Mouse (Mus musculus) heart, adult 2 months (tissue): Measurements from ENCODE around the gene Gm45021. TPM values are rescaled to one million over a fixed set of nuclear protein-coding genes. Genes with fewer than 3 reads are reported as not detected.

Source experiments
- DNase-seq, 2 experiments: peaks; one replicate each; pipeline ENCODE4 v3.0.0; 2021
- H3K27ac ChIP-seq: fragments of 200-600 bp; 2 replicates; pipeline ENCODE4 v1.8.1; 2022
- H3K27me3 ChIP-seq: fragments of 200-500 bp; 2 replicates; pipeline ENCODE4 v1.6.1; 2012; ENCODE audit warnings: mild to moderate bottlenecking, low read length, inconsistent platforms, mixed read lengths; ENCODE audit not compliant: control insufficient read depth, insufficient read depth
- H3K36me3 ChIP-seq: fragments of 200-500 bp; 2 replicates; pipeline ENCODE4 v1.6.1; 2012; ENCODE audit warnings: low read length, inconsistent platforms; ENCODE audit not compliant: control insufficient read depth, insufficient read depth
- H3K4me1 ChIP-seq: fragments of 200-500 bp; 2 replicates; pipeline ENCODE4 v1.6.1; 2011; ENCODE audit warnings: low read length; ENCODE audit not compliant: control insufficient read depth, insufficient read depth
- H3K4me3 ChIP-seq: fragments of 200-600 bp; 2 replicates; pipeline ENCODE4 v1.8.1; 2022
- H3K79me2 ChIP-seq: fragments of 200-500 bp; replicated peaks from 2 replicates; pipeline ENCODE4 v1.6.1; 2012; ENCODE audit warnings: mild to moderate bottlenecking, inconsistent platforms, low read length, moderate library complexity, mixed read lengths; ENCODE audit not compliant: control insufficient read depth, insufficient read depth
- H3K9ac ChIP-seq: fragments of 200-500 bp; 2 replicates; pipeline ENCODE4 v1.6.1; 2012; ENCODE audit warnings: low read depth, mild to moderate bottlenecking, control low read depth, inconsistent platforms, low read length, mixed read lengths
- CTCF ChIP-seq: fragments of 200-600 bp; IDR thresholded peaks from 2 replicates; pipeline ENCODE4 v1.8.1; 2022; ENCODE audit warnings: antibody characterized with exemption, mild to moderate bottlenecking, moderate library complexity
- EP300 ChIP-seq: fragments of 200-500 bp; IDR thresholded peaks from 2 replicates; pipeline ENCODE4 v1.6.1; 2011; ENCODE audit warnings: low read depth, low read length, control low read depth; ENCODE audit not compliant: insufficient read depth
- POLR2A ChIP-seq: fragments of 200-500 bp; IDR thresholded peaks from 2 replicates; pipeline ENCODE4 v1.6.1; 2011; ENCODE audit warnings: mild to moderate bottlenecking, low read depth, low read length, control low read depth; ENCODE audit not compliant: insufficient read depth
- WGBS: fragments of 180-500 bp; shearing (Covaris S2); methylation state at CpG from one replicate; pipeline ENCODE4 v1.1.7; 2018; 5-methylcytosine and 5-hydroxymethylcytosine counted together
- intact Hi-C: fragments of 180-260 bp; cut with DNase I; formaldehyde crosslinking; loops from one replicate; pipeline ENCODE4 v1.15.1; 2025
- polyA plus RNA-seq: library from polyadenylated mRNA; depleted of rRNA; stranded (reverse); fragments of >200 nt; gene quantifications from 2 replicates; pipeline ENCODE4 v1.2.3, GENCODE M21; 2012
- total RNA-seq, 2 experiments: library from RNA; stranded (reverse); gene quantifications; 2 replicates each; pipeline ENCODE4 v1.2.3; 2021

Gene Gm45021
- total and polyA plus RNA-seq, 3 experiments: not detected

DNA sequence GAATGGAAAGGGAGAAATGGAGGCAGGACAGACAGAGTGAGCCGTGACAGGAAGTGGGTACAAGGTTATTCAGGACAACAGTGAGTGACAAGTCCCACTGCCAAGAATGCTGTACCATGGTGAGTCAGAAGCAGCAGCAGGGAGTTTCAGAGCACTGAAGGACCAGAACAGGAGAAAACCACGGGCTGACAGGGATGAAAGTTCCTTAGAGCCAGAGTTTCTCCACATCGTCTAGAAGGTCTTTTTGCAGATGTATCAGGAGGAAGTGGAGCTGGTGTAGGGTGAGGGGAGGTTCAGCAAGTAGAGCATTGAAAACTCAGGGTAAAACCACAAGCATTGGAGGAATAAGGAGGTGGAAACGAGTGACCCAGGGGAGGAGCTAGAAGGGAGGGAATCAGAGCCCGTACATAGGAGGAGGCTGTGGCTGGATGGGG, 10.2 kb upstream of the Gm45021 start:
- Histone ChIP-seq H3K9ac (peak overlapping the region; percentile 57; the same call in 1 of the 2 replicates), H3K4me3 (no peak overlapping the region), H3K27ac (peak overlapping the region; percentile 80), H3K36me3 (no peaks in the 10 kb centered on the region), H3K79me2 (no peaks in the 10 kb centered on the region), H3K27me3 (no peaks in the 10 kb centered on the region), H3K4me1 (peaks cover 3% of the 10 kb centered on the region)
- TF ChIP-seq CTCF (no peak), POLR2A (peak; percentile 63; the same call in 1 of the 2 replicates), EP300 (0 out of 2 replicates have a peak, but pooled peaks have one; percentile 12)
- DNase-seq: peak; percentile 51 to 61
- intact Hi-C loops: no loop called here
- 10% methylated on average over 5 of the region's 5 CpGs for WGBS

DNA sequence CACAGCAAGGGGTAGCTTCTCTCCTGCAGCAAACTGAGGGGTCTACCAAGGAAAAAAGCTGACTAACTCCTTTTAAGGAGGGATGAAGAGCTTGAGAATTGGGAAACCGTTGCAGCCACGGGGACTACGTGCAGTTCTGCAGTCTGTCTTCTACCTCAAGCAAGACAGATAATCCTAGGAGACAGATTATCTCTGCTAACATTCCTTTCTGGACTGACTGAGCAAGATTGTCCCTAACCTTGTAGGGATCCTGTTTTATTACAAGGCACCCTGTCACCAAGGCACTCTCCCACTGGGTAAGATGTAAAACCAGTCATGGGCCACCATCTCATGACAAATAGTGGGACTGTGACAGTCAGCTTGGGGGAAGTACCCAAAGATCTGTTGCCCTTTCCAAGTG, 8.2 kb upstream of the Gm45021 start:
- TF ChIP-seq EP300 (no peak), POLR2A (no peak), CTCF (no peak)
- H3K79me2 ChIP-seq: no peaks in the 10 kb centered on the region
- no peak overlapping the region for H3K27ac ChIP-seq
- intact Hi-C loops: loop anchor here (5.0 kb wide), 1 partner anchor 39 kb away; no protein-coding TSS in a partner anchor
- peaks cover 3% of the 10 kb centered on the region for H3K4me1 ChIP-seq
- no peak overlapping the region for H3K9ac ChIP-seq
- H3K36me3 ChIP-seq: no peaks in the 10 kb centered on the region
- 29% methylated on average over 3 of the region's 3 CpGs for WGBS
- H3K27me3 ChIP-seq: no peaks in the 10 kb centered on the region
- H3K4me3 ChIP-seq: no peak overlapping the region
- no peak for DNase-seq

DNA sequence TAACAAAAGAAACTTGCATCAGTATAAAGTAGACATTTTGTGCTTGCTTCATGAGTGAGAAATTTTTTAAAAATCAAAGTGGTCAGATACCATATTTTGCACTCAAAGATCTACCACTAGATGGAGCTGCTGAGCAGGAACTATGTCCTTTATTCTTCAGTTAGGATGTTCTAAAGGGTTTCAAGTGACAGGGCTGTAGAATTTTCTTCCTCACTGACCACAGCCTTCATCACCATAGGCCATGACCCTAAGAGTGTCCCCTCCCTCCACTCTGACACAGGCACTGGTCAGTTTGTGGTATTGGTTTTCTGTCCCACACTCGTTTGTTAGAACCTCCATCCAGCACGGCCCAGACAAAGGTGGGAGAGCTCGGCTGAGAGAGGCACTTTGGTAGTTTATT, 7.4 kb upstream of the Gm45021 start:
- 79% methylated on average over 3 of the region's 3 CpGs for WGBS

DNA sequence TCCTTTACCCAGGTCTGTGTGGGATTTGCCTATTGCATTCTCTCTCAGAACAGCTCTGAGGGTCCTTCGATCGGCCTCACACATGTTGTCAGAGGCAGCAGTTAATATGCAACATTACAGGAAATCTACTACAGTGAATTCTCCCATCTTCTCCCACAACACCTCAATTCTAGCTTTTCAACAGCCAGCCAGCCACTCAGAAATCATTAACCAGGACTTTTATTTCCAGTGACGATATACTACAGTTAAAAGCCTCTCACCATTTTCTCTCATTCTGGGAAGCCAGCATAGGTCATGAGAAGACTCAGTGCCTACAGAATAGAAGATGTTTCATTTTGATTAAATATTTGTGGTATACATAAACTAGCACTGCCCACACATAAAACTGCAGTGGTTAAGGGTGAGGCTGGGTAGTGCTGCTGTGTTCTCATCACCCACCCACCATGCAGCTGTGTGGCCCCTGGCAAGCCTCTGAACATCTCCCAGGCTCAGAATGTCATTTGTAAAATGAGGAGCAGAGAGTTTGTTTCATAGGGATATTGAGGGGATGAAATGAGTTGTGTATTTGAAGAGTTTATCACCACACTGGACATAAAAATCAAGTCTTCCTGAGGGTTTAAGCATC, 1.9 kb downstream of the Gm45021 start:
- Histone ChIP-seq H3K9ac (no peak overlapping the region), H3K36me3 (no peaks in the 10 kb centered on the region), H3K79me2 (no peaks in the 10 kb centered on the region), H3K27me3 (no peaks in the 10 kb centered on the region), H3K4me3 (no peak overlapping the region), H3K27ac (no peak overlapping the region), H3K4me1 (peaks cover 2% of the 10 kb centered on the region; the same call in 1 of the 2 replicates)
- WGBS: 95% methylated on average over 3 of the region's 3 CpGs
- TF ChIP-seq POLR2A: no peak
- TF ChIP-seq EP300: no peak
- no peak for TF ChIP-seq CTCF
- intact Hi-C loops: no loop called here
- no peak for DNase-seq

More for the DNA sequence above, 7.4 kb upstream of the Gm45021 start:
- intact Hi-C loops: loop anchor here (1.0 to 5.0 kb wide), 2 partner anchors 40 to 60 kb away; no protein-coding TSS in a partner anchor
- no peak for DNase-seq
- TF ChIP-seq EP300: no peak
- TF ChIP-seq POLR2A: no peak
- peak; percentile 97 for TF ChIP-seq CTCF
- H3K4me1 ChIP-seq: peaks cover 3% of the 10 kb centered on the region
- no peak overlapping the region for H3K27ac ChIP-seq
- no peaks in the 10 kb centered on the region for H3K36me3 ChIP-seq
- H3K4me3 ChIP-seq: no peak overlapping the region
- no peaks in the 10 kb centered on the region for H3K27me3 ChIP-seq
- no peaks in the 10 kb centered on the region for H3K79me2 ChIP-seq
- no peak overlapping the region for H3K9ac ChIP-seq

DNA sequence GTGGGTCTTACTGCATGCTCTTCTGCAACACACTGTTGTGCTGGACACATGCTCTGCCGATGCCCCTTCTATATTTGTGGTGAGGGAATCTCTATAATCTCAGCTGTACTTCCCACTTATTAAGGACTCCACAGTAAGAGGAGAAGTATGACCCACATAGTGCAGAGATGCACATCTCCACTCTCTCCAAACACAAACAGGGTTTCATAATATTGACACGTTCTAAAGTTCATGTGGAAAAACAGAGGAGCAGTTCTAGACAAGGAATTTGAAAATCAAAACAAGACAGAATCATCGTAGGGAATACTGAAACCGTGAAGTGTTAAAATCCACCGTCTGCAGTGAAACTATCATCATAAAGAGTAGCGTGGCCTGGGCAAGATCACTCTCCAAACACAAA, 2.5 kb downstream of the Gm45021 start:
- H3K9ac ChIP-seq: no peak overlapping the region
- DNase-seq: no peak
- H3K27ac ChIP-seq: no peak overlapping the region
- intact Hi-C loops: no loop called here
- WGBS: 86% methylated on average over 6 of the region's 6 CpGs
- no peaks in the 10 kb centered on the region for H3K27me3 ChIP-seq
- TF ChIP-seq CTCF (no peak), POLR2A (no peak), EP300 (no peak)
- H3K4me1 ChIP-seq: peaks cover 2% of the 10 kb centered on the region; the same call in 1 of the 2 replicates
- peaks cover under 1% of the 10 kb centered on the region; the same call in 1 of the 2 replicates for H3K79me2 ChIP-seq
- no peak overlapping the region for H3K4me3 ChIP-seq
- H3K36me3 ChIP-seq: no peaks in the 10 kb centered on the region
